Mouse (Mus musculus): ENCODE results near the gene Olfr172. TPM values are rescaled to one million over a fixed set of nuclear protein-coding genes. Genes with fewer than 3 reads are reported as not detected.

Olfr172 gene
- polyA plus RNA-seq (2016; fragmentation: Nextera tagmentation; extraction: Ambion mirVana) = not detected in 2 replicates

- no peak for ATAC-seq (ENCODE audit: insufficient number of reproducible peaks, insufficient read depth, low FRiP score, low TSS enrichment)
- Histone ChIP-seq H3K27me3 (no peaks in the 10 kb centered on the region), H3K4me2 (replicated peaks) (no peak within 1 kb of the TSS), H3K36me3 (no peaks in the 10 kb centered on the region), H3K9ac (no peak within 1 kb of the TSS), H3K4me1 (no peaks in the 10 kb centered on the region), H3K4me3 (no peak within 1 kb of the TSS), H3K27ac (no peak within 1 kb of the TSS), H3K9me3 (no peaks in the 10 kb centered on the region)
- WGBS = 84% methylated on average over 1 of the region's 1 CpGs
Observed at GRCm38 (mm10) chr16:58763076-58763475, at the start of gene Olfr172. Olfr172 (minus strand) TSS chr16:58763176.

- Histone ChIP-seq H3K9ac (no peak within 1 kb of the TSS), H3K27ac (no peak within 1 kb of the TSS), H3K4me2 (replicated peaks) (no peak within 1 kb of the TSS), H3K36me3 (no peaks in the 10 kb centered on the region), H3K4me3 (no peak within 1 kb of the TSS), H3K9me3 (no peaks in the 10 kb centered on the region), H3K27me3 (no peaks in the 10 kb centered on the region), H3K4me1 (no peaks in the 10 kb centered on the region)
- 80% methylated on average over 2 of the region's 2 CpGs for WGBS
- no peak for ATAC-seq (ENCODE audit: insufficient number of reproducible peaks, insufficient read depth, low FRiP score, low TSS enrichment)
Observed at GRCm38 (mm10) chr16:58800168-58800567, 37.2 kb upstream of the Olfr172 start, which contains the start of gene Olfr173. Olfr173 (minus strand) TSS chr16:58800268.

- Histone ChIP-seq H3K4me1 (no peaks in the 10 kb centered on the region), H3K9me3 (no peaks in the 10 kb centered on the region), H3K27ac (no peak overlapping the region), H3K36me3 (no peaks in the 10 kb centered on the region), H3K4me3 (no peak overlapping the region), H3K27me3 (no peaks in the 10 kb centered on the region), H3K9ac (no peak overlapping the region), H3K4me2 (replicated peaks) (no peak overlapping the region)
- ATAC-seq (ENCODE audit: insufficient number of reproducible peaks, insufficient read depth, low FRiP score, low TSS enrichment) = no peak
Observed at GRCm38 (mm10) chr16:58756191-58756590, 6.8 kb downstream of the Olfr172 start.

- Histone ChIP-seq H3K4me1 (no peaks in the 10 kb centered on the region), H3K4me2 (replicated peaks) (no peak overlapping the region), H3K36me3 (no peaks in the 10 kb centered on the region), H3K9ac (no peak overlapping the region), H3K9me3 (no peaks in the 10 kb centered on the region), H3K27me3 (no peaks in the 10 kb centered on the region), H3K27ac (no peak overlapping the region), H3K4me3 (no peak overlapping the region)
- ATAC-seq (ENCODE audit: insufficient number of reproducible peaks, insufficient read depth, low FRiP score, low TSS enrichment) = no peak
- WGBS = 25% methylated on average over 1 of the region's 1 CpGs
Observed at GRCm38 (mm10) chr16:58751314-58751713, 11.7 kb downstream of the Olfr172 start.

GRCm38 (mm10) chr16:58746715-58747114 is 16.3 kb downstream of the Olfr172 start:
- H3K4me1 ChIP-seq = no peaks in the 10 kb centered on the region
- H3K4me2 ChIP-seq (replicated peaks) = no peak overlapping the region
- 63% methylated on average over 4 of the region's 4 CpGs for WGBS
- H3K36me3 ChIP-seq = no peaks in the 10 kb centered on the region
- H3K27ac ChIP-seq = no peak overlapping the region
- no peaks in the 10 kb centered on the region for H3K9me3 ChIP-seq
- H3K27me3 ChIP-seq = no peaks in the 10 kb centered on the region
- ATAC-seq (ENCODE audit: insufficient number of reproducible peaks, insufficient read depth, low FRiP score, low TSS enrichment) = no peak
- no peak overlapping the region for H3K4me3 ChIP-seq
- no peak overlapping the region for H3K9ac ChIP-seq

- no peak for ATAC-seq (ENCODE audit: insufficient number of reproducible peaks, insufficient read depth, low FRiP score, low TSS enrichment)
- 94% methylated on average over 5 of the region's 5 CpGs for WGBS
- Histone ChIP-seq H3K4me2 (replicated peaks) (no peak overlapping the region), H3K4me1 (no peaks in the 10 kb centered on the region), H3K27ac (no peak overlapping the region), H3K9ac (no peak overlapping the region), H3K4me3 (no peak overlapping the region), H3K27me3 (no peaks in the 10 kb centered on the region), H3K36me3 (0 out of 2 replicates have a peak, but pooled peaks cover 1% of the 10 kb centered on the region), H3K9me3 (no peaks in the 10 kb centered on the region)
Observed at GRCm38 (mm10) chr16:58740751-58741150, 22.2 kb downstream of the Olfr172 start.

- H3K9ac ChIP-seq = no peak overlapping the region
- peaks cover 16% of the 10 kb centered on the region for H3K36me3 ChIP-seq
- H3K27ac ChIP-seq = no peak overlapping the region
- no peaks in the 10 kb centered on the region for H3K27me3 ChIP-seq
- no peaks in the 10 kb centered on the region for H3K9me3 ChIP-seq
- H3K4me1 ChIP-seq = no peaks in the 10 kb centered on the region
- no peak overlapping the region for H3K4me2 ChIP-seq (replicated peaks)
- no peak for ATAC-seq (ENCODE audit: insufficient number of reproducible peaks, insufficient read depth, low FRiP score, low TSS enrichment)
- no peak overlapping the region for H3K4me3 ChIP-seq
- 100% methylated on average over 1 of the region's 1 CpGs for WGBS
Observed at GRCm38 (mm10) chr16:58738800-58739199, 24.2 kb downstream of the Olfr172 start.

- H3K27me3 ChIP-seq = no peaks in the 10 kb centered on the region
- WGBS = 72% methylated on average over 4 of the region's 4 CpGs
- ATAC-seq (ENCODE audit: insufficient number of reproducible peaks, insufficient read depth, low FRiP score, low TSS enrichment) = no peak
- no peak overlapping the region for H3K27ac ChIP-seq
- no peak overlapping the region for H3K9ac ChIP-seq
- peaks cover 20% of the 10 kb centered on the region for H3K36me3 ChIP-seq
- H3K4me2 ChIP-seq (replicated peaks) = no peak overlapping the region
- H3K9me3 ChIP-seq = no peaks in the 10 kb centered on the region
- no peaks in the 10 kb centered on the region for H3K4me1 ChIP-seq
- H3K4me3 ChIP-seq = no peak overlapping the region
Observed at GRCm38 (mm10) chr16:58738205-58738604, 24.8 kb downstream of the Olfr172 start.

- Histone ChIP-seq H3K4me3 (peak overlapping the region; percentile 78), H3K36me3 (peaks cover 29% of the 10 kb centered on the region), H3K9ac (peak overlapping the region; percentile 83), H3K27me3 (no peaks in the 10 kb centered on the region), H3K4me2 (replicated peaks) (peak overlapping the region; percentile 65), H3K9me3 (no peaks in the 10 kb centered on the region), H3K4me1 (peaks cover 6% of the 10 kb centered on the region), H3K27ac (peak overlapping the region; percentile 86)
- ATAC-seq (ENCODE audit: insufficient number of reproducible peaks, insufficient read depth, low FRiP score, low TSS enrichment) = peak; percentile 93
- WGBS = under 1% methylated on average over 25 of the region's 31 CpGs
Observed at GRCm38 (mm10) chr16:58728176-58728671, 34.8 kb downstream of the Olfr172 start.

- peaks cover 23% of the 10 kb centered on the region for H3K36me3 ChIP-seq
- peak within 1 kb of the TSS; percentile 65 for H3K4me2 ChIP-seq (replicated peaks)
- WGBS = 2% methylated on average over 35 of the region's 35 CpGs
- ATAC-seq (ENCODE audit: insufficient number of reproducible peaks, insufficient read depth, low FRiP score, low TSS enrichment) = peak; percentile 100
- no peaks in the 10 kb centered on the region for H3K27me3 ChIP-seq
- peak within 1 kb of the TSS; percentile 86 for H3K27ac ChIP-seq
- no peaks in the 10 kb centered on the region for H3K9me3 ChIP-seq
- H3K4me1 ChIP-seq = peaks cover 6% of the 10 kb centered on the region
- peak within 1 kb of the TSS; percentile 78 for H3K4me3 ChIP-seq
- peak within 1 kb of the TSS; percentile 83 for H3K9ac ChIP-seq
Observed at GRCm38 (mm10) chr16:58727477-58728131, 35.4 kb downstream of the Olfr172 start, which contains the start of gene Cldnd1. Cldnd1 (plus strand) TSS chr16:58727910.

GRCm38 (mm10) chr16:58726680-58727476 is 36.1 kb downstream of the Olfr172 start:
- H3K4me3 ChIP-seq = peak overlapping the region; percentile 78
- H3K9me3 ChIP-seq = no peaks in the 10 kb centered on the region
- no peaks in the 10 kb centered on the region for H3K27me3 ChIP-seq
- no peak overlapping the region for H3K27ac ChIP-seq
- H3K9ac ChIP-seq = no peak overlapping the region
- WGBS = 80% methylated on average over 11 of the region's 11 CpGs
- no peak for ATAC-seq (ENCODE audit: insufficient number of reproducible peaks, insufficient read depth, low FRiP score, low TSS enrichment)
- H3K4me1 ChIP-seq = peaks cover 6% of the 10 kb centered on the region
- peaks cover 15% of the 10 kb centered on the region for H3K36me3 ChIP-seq
- H3K4me2 ChIP-seq (replicated peaks) = peak overlapping the region; percentile 37

GRCm38 (mm10) chr16:58722292-58722691 is 40.7 kb downstream of the Olfr172 start:
- Histone ChIP-seq H3K36me3 (no peaks in the 10 kb centered on the region), H3K4me3 (no peak overlapping the region), H3K9me3 (no peaks in the 10 kb centered on the region), H3K9ac (no peak overlapping the region), H3K4me1 (no peaks in the 10 kb centered on the region), H3K27ac (no peak overlapping the region), H3K4me2 (replicated peaks) (no peak overlapping the region), H3K27me3 (no peaks in the 10 kb centered on the region)
- WGBS = 85% methylated on average over 2 of the region's 2 CpGs
- no peak for ATAC-seq (ENCODE audit: insufficient number of reproducible peaks, insufficient read depth, low FRiP score, low TSS enrichment)
